In the genomic region with DNA sequence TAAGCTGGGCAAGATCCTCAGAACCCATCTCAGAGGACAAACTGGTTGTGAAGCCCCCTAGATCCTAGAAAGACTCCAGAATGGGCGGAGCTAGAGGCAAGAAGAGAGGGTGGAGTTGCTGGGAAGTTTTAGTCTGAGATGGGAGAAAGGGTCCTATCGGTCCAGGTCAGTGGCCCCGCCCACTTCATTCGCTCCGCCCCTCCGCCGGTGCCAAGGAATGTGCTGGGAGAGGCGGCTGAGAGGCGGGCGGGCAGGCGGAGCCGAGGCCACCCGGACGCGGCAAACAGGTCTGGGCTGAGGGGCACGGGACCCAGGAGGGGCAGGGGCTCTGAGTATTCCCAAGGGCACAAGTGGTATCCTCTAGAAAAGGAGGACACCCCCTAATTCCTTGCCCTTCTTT, we compare ENCODE assay signal across 8 mouse cellular contexts. TPM values are rescaled to one million over a fixed set of nuclear protein-coding genes. Genes with fewer than 3 reads are reported as not detected.
A peak's percentile ranks its signal among the peaks of the same experiment; 100 is the strongest.
DNase-seq lines count a peak whose midpoint lies in the region; ATAC-seq lines count a peak whose summit lies in the region.

A gene (plus strand): TSS at position 248 of the 400 bp plus-strand sequence.

- WGBS in forebrain, embryonic 14.5 days: 2% methylated on average over 16 of the region's 16 CpGs

- ATAC-seq in forebrain, embryonic 14.5 days: no peak

- H3K4me3 ChIP-seq in forebrain, embryonic 14.5 days (ENCODE audit: low read depth, low read length): no peak within 1 kb of the TSS

- H3K4me1 ChIP-seq in forebrain, embryonic 14.5 days (ENCODE audit: control insufficient read depth, insufficient read depth, low read length): no peaks in the 10 kb centered on the region

- no peak within 1 kb of the TSS for H3K9ac ChIP-seq in forebrain, embryonic 14.5 days (ENCODE audit: low read length)

- H3K9me3 ChIP-seq in forebrain, embryonic 14.5 days (replicated peaks; ENCODE audit: control insufficient read depth, low read length): no peaks in the 10 kb centered on the region

- H3K36me3 ChIP-seq in forebrain, embryonic 14.5 days (ENCODE audit: control insufficient read depth, insufficient read depth, low read length): peaks cover 39% of the 10 kb centered on the region

- H3K27me3 ChIP-seq in forebrain, embryonic 14.5 days (replicated peaks; ENCODE audit: control insufficient read depth, insufficient read depth, low read length): 0 out of 2 replicates have a peak, but pooled peaks cover 6% of the 10 kb centered on the region

- H3K27ac ChIP-seq in forebrain, embryonic 14.5 days (ENCODE audit: low read depth, low read length): no peak within 1 kb of the TSS

- H3K4me2 ChIP-seq in forebrain, embryonic 14.5 days (ENCODE audit: low read length): 0 out of 2 replicates have a peak within 1 kb of the TSS, but pooled peaks have one; percentile 9

- DNase-seq in right cerebral cortex, postnatal 4 days: peak; percentile 56
- DNase-seq in right cerebral cortex, adult 2 months (ENCODE audit: low spot score in 2 of 2): no peak
- peak; percentile 25 for DNase-seq in forebrain, embryonic 14.5 days (ENCODE audit: low spot score)
- peak; percentile 84 for DNase-seq in heart, postnatal 4 days
- peak; percentile 36 to 42 for DNase-seq in layer of hippocampus, postnatal 14 days (ENCODE audit: low spot score in 2 of 2)
- DNase-seq in mesoderm, embryonic 11.5 days (ENCODE audit: low read depth, low spot score): peak; percentile 54
- DNase-seq in testis, postnatal 10 days (ENCODE audit: low spot score): peak; percentile 94
- no peak for DNase-seq in natural killer cell, adult 2 months (ENCODE audit: low spot score in 2 of 2)

RNA-seq across cellular contexts. Expression of the gene that starts here (rescaled TPM):
- 0.22 and 0.30 TPM in 2 replicates for polyA plus RNA-seq in forebrain, embryonic 14.5 days (2014; fragmentation: Nextera tagmentation; extraction: Ambion mirVana)
- total RNA-seq in heart, postnatal 4 days (2021): under 1 TPM; 0.47 to 0.86 TPM
- 1 to 10 TPM; 8.1 to 9.4 TPM for total RNA-seq in layer of hippocampus, postnatal 14 days (2021)

Comparison
In these comparisons a context has a peak if more than half of its experiments do, and no peak if none do; other contexts are left out.
1. RNA of the gene that starts here (total RNA-seq): 8.1 to 9.4 TPM in layer of hippocampus, postnatal 14 days; 0.47 to 0.86 TPM in heart, postnatal 4 days; every median in the first group is over 4 times any median in the second.
2. DNase-seq: peak in right cerebral cortex, postnatal 4 days (single experiment), layer of hippocampus, postnatal 14 days (2 of 2), mesoderm, embryonic 11.5 days (single experiment) and testis, postnatal 10 days (single experiment); none in right cerebral cortex, adult 2 months (0 of 2) and natural killer cell, adult 2 months (0 of 2).
3. Peak in DNase-seq and H3K4me2 ChIP-seq in forebrain, embryonic 14.5 days; RNA of the gene not detected or under 1 TPM.
4. Peak in DNase-seq in heart, postnatal 4 days; RNA of the gene not detected or under 1 TPM.